Mouse (Mus musculus) colon, adult 2 months (tissue): Measurements from ENCODE around the gene Strc. TPM values are rescaled to one million over a fixed set of nuclear protein-coding genes. Genes with fewer than 3 reads are reported as not detected.

Experiments used
- polyA plus RNA-seq: library from polyadenylated mRNA; depleted of rRNA; stranded (reverse); fragments of >200 nt; gene quantifications from 2 replicates; pipeline ENCODE4 v1.2.3, GENCODE M21; 2012; rRNA removed

The Strc gene
- 0.17 and 0.54 TPM in 2 replicates for polyA plus RNA-seq

GRCm38 (mm10) chr2:121386961-121387575, at the start of gene Strc:
Gene Strc, minus strand, starts transcription at chr2:121387168.

GRCm38 (mm10) chr2:121413387-121414042, 26.5 kb upstream of the Strc start, which contains the start of the genes Pdia3 and Catsper2:
Gene Pdia3, plus strand, starts transcription at chr2:121413775.
Gene Catsper2, minus strand, starts transcription at chr2:121413792.

GRCm38 (mm10) chr2:121357494-121357893, 29.5 kb downstream of the Strc start, which contains the start of gene Ckmt1:
Gene Ckmt1, plus strand, starts transcription at chr2:121357714.

GRCm38 (mm10) chr2:121354820-121355592, 32.0 kb downstream of the Strc start, which contains the start of gene Ppip5k1:
Gene Ppip5k1, minus strand, starts transcription at chr2:121355396.

Other genes starting within 250 kb of the Strc start
- 2.3 and 4.2 TPM in 2 replicates for gene Adal, start 246.7 kb downstream of the Strc start, polyA plus RNA-seq
- 11.5 and 14.0 TPM in 2 replicates for gene Lcmt2, start 246.5 kb downstream of the Strc start, polyA plus RNA-seq
- 35.2 and 39.6 TPM in 2 replicates for gene Tubgcp4, start 216.5 kb downstream of the Strc start, polyA plus RNA-seq
- gene Zscan29, start 216.0 kb downstream of the Strc start, polyA plus RNA-seq, result 3.7 and 3.9 TPM in 2 replicates
- gene Trp53bp1, start 115.8 kb downstream of the Strc start, polyA plus RNA-seq, result 14.7 and 19.8 TPM in 2 replicates
- gene Map1a, start 97.6 kb downstream of the Strc start, polyA plus RNA-seq, result 5.3 and 6.6 TPM in 2 replicates
- gene Ppip5k1, start 31.8 kb downstream of the Strc start, polyA plus RNA-seq, result 77.6 and 90.2 TPM in 2 replicates
- 2,943 and 2,968 TPM in 2 replicates for gene Ckmt1, start 29.5 kb downstream of the Strc start, polyA plus RNA-seq
- 1,092 and 1,384 TPM in 2 replicates for gene Pdia3, start 26.6 kb upstream of the Strc start, polyA plus RNA-seq
- 0.67 and 0.71 TPM in 2 replicates for gene Catsper2, start 26.6 kb upstream of the Strc start, polyA plus RNA-seq
- 6.0 and 9.6 TPM in 2 replicates for gene Ell3, start 57.1 kb upstream of the Strc start, polyA plus RNA-seq
- 236 and 378 TPM in 2 replicates for gene Serf2, start 62.0 kb upstream of the Strc start, polyA plus RNA-seq
- 4.7 and 5.5 TPM in 2 replicates for gene Hypk, start 66.1 kb upstream of the Strc start, polyA plus RNA-seq
- 0.34 and 0.37 TPM in 2 replicates for gene Serinc4, start 69.6 kb upstream of the Strc start, polyA plus RNA-seq
- 1.1 and 1.3 TPM in 2 replicates for gene Mfap1b, start 86.9 kb upstream of the Strc start, polyA plus RNA-seq
- 0.97 and 1.3 TPM in 2 replicates for gene Mfap1a, start 119.5 kb upstream of the Strc start, polyA plus RNA-seq
- gene Wdr76, start 119.6 kb upstream of the Strc start, polyA plus RNA-seq, result 1.8 and 1.9 TPM in 2 replicates